Mouse (Mus musculus) kidney, postnatal 36 days (tissue): ENCODE data around the gene Oaf.

ENCODE experiments used
- DNase-seq, 2 experiments: peaks; one replicate each; pipeline ENCODE4 v3.0.0; 2021 to 2022; ENCODE audit warnings: mixed read lengths in 2 of 2

The Oaf gene

GRCm38 (mm10) chr9:43242432-43242831 is 2.7 kb upstream of the Oaf start:
- DNase-seq: no peak

- DNase-seq: no peak
These were observed 2.3 kb upstream of the Oaf start for GRCm38 (mm10) chr9:43241970-43242369.

GRCm38 (mm10) chr9:43241291-43241690 is 1.6 kb upstream of the Oaf start:
- DNase-seq: no peak

GRCm38 (mm10) chr9:43240594-43240900 is 836 bp upstream of the Oaf start:
- no peak for DNase-seq

- peak in 1 of 2 experiments; percentile 52 for DNase-seq
These were observed 823 bp downstream of the Oaf start for GRCm38 (mm10) chr9:43238631-43239545.

GRCm38 (mm10) chr9:43238167-43238566 is 1.5 kb downstream of the Oaf start:
- DNase-seq: no peak

- peak in 1 of 2 experiments; percentile 43 for DNase-seq
These were observed 2.5 kb downstream of the Oaf start for GRCm38 (mm10) chr9:43237111-43237775.

DNA sequence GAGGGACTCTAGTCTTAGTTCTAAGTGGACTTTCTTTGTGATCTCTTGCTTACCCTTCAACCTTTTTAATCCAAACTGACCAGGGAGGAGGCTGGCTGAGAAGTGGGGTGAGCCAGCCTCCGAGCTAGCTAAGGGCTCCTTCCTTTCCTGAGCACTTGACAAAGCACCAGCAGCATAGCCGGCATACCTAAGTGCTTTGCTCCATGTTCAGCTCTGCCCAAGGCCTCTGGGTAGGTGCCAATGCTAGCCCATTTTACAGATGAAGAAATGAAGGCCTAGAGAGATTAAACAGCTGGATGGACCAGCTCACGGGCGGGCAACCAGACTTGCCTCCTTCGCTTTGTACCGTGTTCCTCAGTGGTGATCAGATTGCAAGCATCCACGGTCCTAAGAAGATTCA is 3.1 kb downstream of the Oaf start:
- DNase-seq: no peak

- no peak for DNase-seq
These were observed 3.6 kb downstream of the Oaf start for GRCm38 (mm10) chr9:43236106-43236505.

GRCm38 (mm10) chr9:43235336-43235735 is 4.4 kb downstream of the Oaf start:
- DNase-seq: peak; percentile 80 to 87

GRCm38 (mm10) chr9:43234496-43234895 is 5.2 kb downstream of the Oaf start:
- DNase-seq: no peak

DNA sequence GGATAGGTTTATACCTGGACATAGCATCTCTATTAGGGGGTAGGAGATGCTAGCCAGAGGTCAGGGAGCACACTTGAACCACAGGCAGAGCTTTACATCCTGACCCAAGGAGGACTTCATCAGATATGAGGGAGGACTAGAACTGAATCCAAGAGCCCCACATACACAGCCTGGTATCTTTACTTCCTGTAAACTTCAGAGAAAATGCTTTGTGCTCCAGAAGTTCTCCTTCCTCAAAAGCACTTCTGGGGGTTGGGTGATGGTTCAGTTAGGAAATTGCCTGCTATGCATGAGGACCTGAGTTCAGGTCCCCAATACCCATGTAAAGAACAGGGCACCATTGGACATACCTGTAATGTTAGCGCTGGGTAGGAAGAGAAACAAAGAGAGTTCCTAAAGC is 6.2 kb downstream of the Oaf start:
- no peak for DNase-seq

DNA sequence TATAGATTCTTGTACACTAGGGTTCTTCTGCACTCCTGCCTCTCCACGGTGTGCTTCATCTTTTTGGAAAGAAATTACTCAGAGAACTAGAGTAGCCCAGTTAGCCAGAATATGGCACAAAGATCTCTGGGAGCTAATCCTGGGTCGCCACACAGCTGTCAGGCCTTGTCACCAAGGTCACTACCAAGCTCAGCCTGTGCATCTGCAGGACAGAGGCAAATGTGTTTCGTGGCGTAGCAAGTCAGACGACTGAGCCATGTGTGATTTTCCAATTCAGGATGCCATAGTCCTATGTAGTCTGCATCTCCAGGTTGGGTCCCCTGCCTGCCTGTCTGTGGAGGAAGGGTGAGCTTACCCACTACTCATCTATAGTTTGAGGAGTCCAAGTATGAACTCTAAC is 6.7 kb downstream of the Oaf start:
- DNase-seq: no peak

DNA sequence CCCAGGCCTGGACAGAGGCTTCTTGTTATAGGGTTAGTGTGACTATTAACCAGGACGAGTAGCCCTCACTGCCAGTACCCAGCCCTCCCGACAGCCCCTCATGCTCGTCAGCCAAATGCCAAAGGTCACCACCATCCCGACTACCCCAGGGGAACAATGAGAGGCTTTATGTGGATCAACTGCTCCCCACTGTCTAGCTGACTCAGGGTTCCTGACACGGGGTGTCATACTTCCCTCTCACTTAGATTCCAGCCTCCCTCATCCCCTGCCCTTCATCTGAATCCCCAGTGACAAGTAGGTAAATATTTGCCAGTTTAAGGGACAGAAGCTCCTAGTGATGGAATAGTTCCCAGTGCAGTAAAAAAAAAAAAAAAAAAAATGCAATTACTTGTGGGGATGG is 7.4 kb downstream of the Oaf start:
- no peak for DNase-seq

GRCm38 (mm10) chr9:43231805-43232204 is 7.9 kb downstream of the Oaf start:
- DNase-seq: peak in 1 of 2 experiments; percentile 24

DNA sequence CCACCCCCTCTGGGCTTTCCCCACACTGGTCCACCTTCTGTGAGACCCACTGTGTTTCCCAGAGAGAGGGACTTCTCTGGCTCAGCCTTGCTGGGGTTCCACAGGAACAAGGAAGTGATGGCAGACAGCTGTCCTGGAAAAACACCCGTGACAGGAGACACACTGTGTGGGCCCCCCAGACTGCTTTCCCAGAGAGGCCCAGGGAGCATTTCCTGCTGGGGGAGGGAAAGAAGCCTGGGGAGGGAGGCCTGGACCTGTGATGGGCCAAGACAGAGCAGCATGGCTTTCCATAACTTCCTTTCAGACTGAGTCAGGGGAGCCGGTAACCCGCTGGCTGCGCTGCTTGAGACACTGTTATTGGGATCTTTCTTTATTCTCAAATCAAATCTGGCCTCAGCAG is 8.8 kb downstream of the Oaf start:
- DNase-seq: peak; percentile 54 to 56

GRCm38 (mm10) chr9:43229962-43230361 is 9.7 kb downstream of the Oaf start:
- no peak for DNase-seq

GRCm38 (mm10) chr9:43229398-43229895 is 10.3 kb downstream of the Oaf start:
- DNase-seq: peak in 1 of 2 experiments; percentile 41

GRCm38 (mm10) chr9:43228745-43229144 is 11.0 kb downstream of the Oaf start:
- no peak for DNase-seq

GRCm38 (mm10) chr9:43227626-43228025 is 12.1 kb downstream of the Oaf start:
- DNase-seq: peak; percentile 45 to 50

DNA sequence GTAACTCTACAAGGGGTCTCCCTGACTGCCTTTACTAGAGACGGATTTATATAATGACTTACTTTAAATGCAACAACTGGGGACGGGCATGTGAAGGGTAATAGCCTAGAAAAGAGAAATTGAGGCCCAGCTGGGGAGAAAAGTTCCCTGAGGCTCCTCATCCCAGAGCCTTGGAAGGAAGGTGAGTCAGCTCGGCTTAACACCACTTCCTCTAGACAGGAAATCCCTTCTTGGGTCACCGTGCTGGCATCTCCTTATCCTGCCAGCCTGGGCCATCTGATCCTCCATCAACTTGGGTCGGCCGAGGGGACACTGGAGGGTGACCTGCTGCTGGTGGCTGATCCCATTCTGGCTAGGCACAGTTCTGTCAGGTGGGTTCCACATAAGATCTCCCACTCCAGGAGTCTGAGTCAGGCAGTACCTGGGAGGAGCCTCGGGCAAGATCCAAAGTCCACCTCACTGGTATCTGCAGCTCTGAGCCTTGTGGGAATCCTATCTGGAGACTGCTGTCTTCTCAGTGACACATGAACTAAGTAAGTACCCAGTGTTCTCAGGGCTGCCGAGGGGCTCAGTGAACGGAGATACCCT is 13.0 kb downstream of the Oaf start:
- DNase-seq: peak; percentile 75 to 81

GRCm38 (mm10) chr9:43225481-43225880 is 14.2 kb downstream of the Oaf start:
- DNase-seq: no peak

DNA sequence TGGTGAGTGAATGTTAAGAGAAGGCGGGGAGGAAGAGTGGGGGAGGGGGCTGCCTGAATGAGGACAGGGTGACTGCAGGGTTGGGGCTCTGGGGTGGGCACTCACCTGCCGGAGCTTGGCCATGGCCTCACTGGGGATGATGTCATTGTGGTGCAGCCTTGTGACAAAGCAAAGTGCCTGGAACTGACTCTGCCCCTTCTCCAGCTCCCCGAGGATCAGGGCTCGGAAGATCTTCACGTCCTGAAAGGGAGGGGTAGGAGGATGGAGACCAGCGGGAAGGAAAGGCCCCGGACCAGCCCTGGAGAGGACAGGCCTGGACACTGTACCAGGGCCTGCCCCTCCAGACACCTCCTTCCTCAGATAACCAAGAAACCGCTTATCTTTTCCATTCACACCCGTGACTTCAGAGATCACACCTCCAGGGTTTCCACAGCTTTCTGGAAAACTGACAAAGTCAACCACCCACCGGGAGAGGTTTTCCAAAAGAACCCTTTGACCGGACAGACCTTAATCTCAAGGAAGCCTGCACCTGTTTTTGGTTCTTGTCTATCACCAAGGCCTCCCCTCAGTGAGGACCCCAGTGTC is 14.8 kb downstream of the Oaf start:
- DNase-seq: no peak

DNA sequence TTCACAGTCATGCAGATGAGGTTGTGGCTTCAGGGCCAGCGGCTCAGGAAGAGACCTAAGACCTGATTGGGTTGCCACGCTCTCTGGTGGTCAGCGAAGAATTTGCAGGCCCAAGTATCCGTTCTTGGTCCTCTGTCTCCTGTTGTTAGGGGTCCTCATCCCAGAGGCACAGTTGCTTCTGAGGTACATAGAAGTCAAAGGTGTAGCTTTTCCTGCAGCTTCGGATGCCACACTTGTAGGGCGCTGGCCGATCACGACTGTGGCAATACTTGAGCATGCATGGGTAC is 17.3 kb downstream of the Oaf start:
- DNase-seq: peak in 1 of 2 experiments; percentile 40
